Mouse (Mus musculus) hindbrain, embryonic 11.5 days (tissue): ENCODE results near the gene Pdia3. TPM values are rescaled to one million over a fixed set of nuclear protein-coding genes. Genes with fewer than 3 reads are reported as not detected.

Experiments used
- ATAC-seq: fragments of 200-750 bp; cut with Nextera tagmentation; 2 replicates; pipeline ENCODE4 v1.8.0; 2017; ENCODE audit warnings: mild to moderate bottlenecking, moderate TSS enrichment, moderate library complexity; ENCODE audit not compliant: low FRiP score
- DNase-seq: peaks from one replicate; pipeline ENCODE4 v3.0.0-alpha.2; 2015; ENCODE audit warnings: low spot score
- H3K27ac ChIP-seq: fragments of 300-500 bp; sonication (generic); 2 replicates; pipeline ENCODE4 v1.5.1; 2014; ENCODE audit warnings: mild to moderate bottlenecking, low read depth, low read length
- H3K27me3 ChIP-seq: fragments of 300-500 bp; sonication (generic); 2 replicates; pipeline ENCODE4 v1.6.1; 2014; ENCODE audit warnings: mild to moderate bottlenecking, low read length, moderate library complexity, mixed read lengths; ENCODE audit not compliant: control insufficient read depth, insufficient read depth
- H3K36me3 ChIP-seq: fragments of 300-500 bp; sonication (generic); 2 replicates; pipeline ENCODE4 v1.6.1; 2014; ENCODE audit warnings: mild to moderate bottlenecking, low read length, moderate library complexity, mixed read lengths; ENCODE audit not compliant: control insufficient read depth, insufficient read depth
- H3K4me1 ChIP-seq: fragments of 300-500 bp; sonication (generic); replicated peaks from 2 replicates; pipeline ENCODE4 v1.6.1; 2014; ENCODE audit warnings: low read length, mixed read lengths; ENCODE audit not compliant: control insufficient read depth, insufficient read depth
- H3K4me2 ChIP-seq: fragments of 300-500 bp; sonication (generic); replicated peaks from 2 replicates; pipeline ENCODE4 v1.6.1; 2014; ENCODE audit warnings: mild to moderate bottlenecking, low read depth, low read length
- H3K4me3 ChIP-seq: fragments of 300-500 bp; sonication (generic); 2 replicates; pipeline ENCODE4 v1.5.1; 2014; ENCODE audit warnings: low read depth, low read length
- H3K9ac ChIP-seq: fragments of 300-500 bp; sonication (generic); 2 replicates; pipeline ENCODE4 v1.6.1; 2014; ENCODE audit warnings: low read depth, low read length
- H3K9me3 ChIP-seq: fragments of 300-500 bp; sonication (generic); 2 replicates; pipeline ENCODE4 v1.6.1; 2016; ENCODE audit warnings: low read length; ENCODE audit not compliant: control insufficient read depth
- WGBS: fragments of 180-500 bp; shearing (Covaris S2); extraction: QIAGEN DNeasy Blood & Tissue Kit; methylation state at CpG from one replicate; pipeline ENCODE4 v1.1.7; 2014; 5-methylcytosine and 5-hydroxymethylcytosine counted together
- polyA plus RNA-seq: library from polyadenylated mRNA; unstranded; fragments of >200 nt; fragmentation: Nextera tagmentation; extraction: Ambion mirVana; gene quantifications from 2 replicates; pipeline ENCODE4 v1.2.1, GENCODE M21; 2014

Pdia3 gene
- polyA plus RNA-seq, 1 experiment from 2014 or later, result 470 TPM

DNA sequence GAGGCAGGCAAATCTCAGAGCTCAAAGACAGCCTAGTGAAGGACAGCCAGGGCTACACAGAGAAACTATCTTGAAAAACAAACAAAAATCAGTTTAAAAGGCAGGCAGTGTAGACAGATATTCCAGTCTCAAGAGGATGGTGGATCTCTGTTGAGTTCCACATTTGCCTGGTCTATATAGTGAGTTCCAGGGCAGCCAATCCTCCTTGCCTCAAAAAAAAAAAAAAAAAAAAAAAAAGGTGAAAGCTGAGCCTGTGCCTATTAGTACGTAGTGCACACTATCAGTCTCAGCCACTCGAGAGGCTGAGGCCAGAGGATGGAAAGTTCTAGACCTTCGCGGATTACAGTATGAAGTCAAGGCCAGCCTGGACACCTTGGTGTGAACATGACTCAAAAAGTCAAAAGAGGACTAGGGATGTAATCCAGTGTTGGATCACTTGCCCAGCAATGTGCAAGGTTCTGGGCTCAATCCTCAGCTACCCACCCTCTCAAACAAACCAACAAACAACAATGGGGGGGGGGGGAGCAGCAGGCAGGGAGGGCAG lies 660 bp upstream of the Pdia3 start:
- H3K9me3 ChIP-seq, result no peaks in the 10 kb centered on the region
- H3K27ac ChIP-seq, result peak overlapping the region; percentile 90
- H3K9ac ChIP-seq, result peak overlapping the region; percentile 74
- WGBS, result 14% methylated on average over 4 of the region's 4 CpGs
- peak overlapping the region; percentile 45 for H3K4me2 ChIP-seq
- H3K4me3 ChIP-seq, result peak overlapping the region; percentile 80
- ATAC-seq (no peak; the same call in 1 of the 2 replicates), DNase-seq (no peak)
- H3K36me3 ChIP-seq, result no peaks in the 10 kb centered on the region
- H3K27me3 ChIP-seq, result no peaks in the 10 kb centered on the region
- H3K4me1 ChIP-seq, result peaks cover 3% of the 10 kb centered on the region; the same call in 1 of the 2 replicates

DNA sequence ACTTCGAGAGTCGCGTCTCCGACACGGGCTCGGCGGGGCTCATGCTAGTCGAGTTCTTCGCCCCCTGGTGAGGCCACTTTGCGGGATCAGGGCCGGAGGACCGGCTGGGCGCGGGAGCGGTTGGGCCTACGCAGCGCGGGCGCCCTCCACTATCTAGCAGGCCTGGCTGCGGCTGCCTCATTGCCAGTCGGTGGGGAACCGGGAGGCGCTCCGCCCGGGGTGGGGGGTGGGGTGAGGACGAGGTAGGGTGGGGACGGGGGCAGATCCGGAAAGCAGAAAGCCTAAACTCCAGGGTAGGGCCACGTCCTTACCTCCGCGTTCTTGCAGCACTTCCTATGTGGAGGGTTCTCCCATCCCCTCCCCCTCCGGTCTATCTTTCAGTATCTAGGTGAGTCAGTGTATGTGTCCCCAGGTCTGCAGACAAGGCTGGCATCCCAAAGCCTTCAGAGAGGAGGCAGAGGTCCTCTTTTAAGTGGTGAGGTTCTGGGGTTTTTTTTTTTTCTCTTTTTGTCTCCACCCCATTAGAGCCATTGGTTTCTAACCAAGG lies 637 bp downstream of the Pdia3 start:
- Histone ChIP-seq H3K4me1 (peaks cover 3% of the 10 kb centered on the region; the same call in 1 of the 2 replicates), H3K27ac (peak overlapping the region; percentile 90), H3K27me3 (no peaks in the 10 kb centered on the region), H3K9me3 (no peaks in the 10 kb centered on the region), H3K9ac (peak overlapping the region; percentile 91), H3K36me3 (no peaks in the 10 kb centered on the region), H3K4me3 (peak overlapping the region; percentile 80), H3K4me2 (peak overlapping the region; percentile 45)
- peak; percentile 57 for ATAC-seq
- peak; percentile 61 for DNase-seq
- WGBS, result under 1% methylated on average over 30 of the region's 32 CpGs

- Histone ChIP-seq H3K4me1 (peaks cover 3% of the 10 kb centered on the region; the same call in 1 of the 2 replicates), H3K27me3 (no peaks in the 10 kb centered on the region), H3K9me3 (no peaks in the 10 kb centered on the region), H3K4me2 (peak overlapping the region; percentile 45), H3K4me3 (peak overlapping the region; percentile 80), H3K9ac (peak overlapping the region; percentile 8; the same call in 1 of the 2 replicates), H3K36me3 (no peaks in the 10 kb centered on the region), H3K27ac (no peak overlapping the region)
- WGBS, result 53% methylated on average over 3 of the region's 3 CpGs
- ATAC-seq (no peak), DNase-seq (no peak)
Observed at GRCm38 (mm10) chr2:121415103-121415502, 1.5 kb downstream of the Pdia3 start.

- Histone ChIP-seq H3K4me2 (peak overlapping the region; percentile 45), H3K4me1 (peaks cover 3% of the 10 kb centered on the region; the same call in 1 of the 2 replicates), H3K9me3 (no peaks in the 10 kb centered on the region), H3K4me3 (peak overlapping the region; percentile 80), H3K9ac (peak overlapping the region; percentile 8; the same call in 1 of the 2 replicates), H3K36me3 (no peaks in the 10 kb centered on the region), H3K27ac (no peak overlapping the region), H3K27me3 (no peaks in the 10 kb centered on the region)
- DNase-seq, result no peak
- ATAC-seq, result no peak
- 87% methylated on average over 3 of the region's 3 CpGs for WGBS
Observed at GRCm38 (mm10) chr2:121415591-121415990, 2.0 kb downstream of the Pdia3 start.

- Histone ChIP-seq H3K4me3 (no peak overlapping the region), H3K27me3 (no peaks in the 10 kb centered on the region), H3K4me2 (no peak overlapping the region), H3K4me1 (peaks cover 3% of the 10 kb centered on the region; the same call in 1 of the 2 replicates), H3K36me3 (no peaks in the 10 kb centered on the region), H3K27ac (no peak overlapping the region), H3K9me3 (no peaks in the 10 kb centered on the region), H3K9ac (no peak overlapping the region)
- DNase-seq, result no peak
- 94% methylated on average over 6 of the region's 6 CpGs for WGBS
- no peak for ATAC-seq
Observed at GRCm38 (mm10) chr2:121416356-121416755, 2.8 kb downstream of the Pdia3 start.

DNA sequence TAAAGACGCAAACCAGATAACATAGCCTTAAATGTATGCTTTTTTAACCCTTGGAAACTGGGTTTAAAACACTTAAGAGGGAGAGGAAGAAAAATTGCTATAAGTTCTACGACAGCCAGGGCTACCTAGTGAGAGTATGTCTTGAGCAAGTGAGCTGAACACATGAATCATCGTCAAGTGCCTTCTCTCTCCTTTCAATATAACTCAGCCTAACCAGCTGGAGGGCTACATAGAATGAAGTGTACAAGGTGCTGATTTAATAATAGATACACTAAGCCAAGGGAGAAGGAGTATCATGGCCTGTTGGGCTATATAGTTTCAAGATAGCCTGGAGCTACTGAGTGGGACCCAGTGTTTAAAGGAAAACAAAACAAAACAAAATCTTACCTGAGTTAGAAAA lies 4.9 kb downstream of the Pdia3 start:
- no peaks in the 10 kb centered on the region for H3K9me3 ChIP-seq
- H3K4me2 ChIP-seq, result no peak overlapping the region
- no peak for DNase-seq
- no peaks in the 10 kb centered on the region for H3K27me3 ChIP-seq
- no peak overlapping the region for H3K27ac ChIP-seq
- WGBS, result 92% methylated on average over 3 of the region's 3 CpGs
- H3K9ac ChIP-seq, result no peak overlapping the region
- H3K36me3 ChIP-seq, result no peaks in the 10 kb centered on the region
- no peak for ATAC-seq
- peaks cover 3% of the 10 kb centered on the region; the same call in 1 of the 2 replicates for H3K4me1 ChIP-seq
- no peak overlapping the region for H3K4me3 ChIP-seq

- DNase-seq (no peak), ATAC-seq (no peak)
- Histone ChIP-seq H3K27ac (no peak overlapping the region), H3K27me3 (no peaks in the 10 kb centered on the region), H3K9me3 (no peaks in the 10 kb centered on the region), H3K4me3 (no peak overlapping the region), H3K4me1 (no peaks in the 10 kb centered on the region), H3K9ac (no peak overlapping the region), H3K36me3 (peaks cover 4% of the 10 kb centered on the region; the same call in 1 of the 2 replicates), H3K4me2 (no peak overlapping the region)
- WGBS, result 94% methylated on average over 2 of the region's 2 CpGs
Observed at GRCm38 (mm10) chr2:121423166-121423565, 9.6 kb downstream of the Pdia3 start.

- no peak for DNase-seq
- Histone ChIP-seq H3K36me3 (peaks cover 9% of the 10 kb centered on the region), H3K4me1 (no peaks in the 10 kb centered on the region), H3K9me3 (no peaks in the 10 kb centered on the region), H3K27me3 (no peaks in the 10 kb centered on the region), H3K9ac (no peak overlapping the region), H3K4me3 (no peak overlapping the region), H3K27ac (no peak overlapping the region), H3K4me2 (no peak overlapping the region)
- ATAC-seq, result no peak
- 98% methylated on average over 2 of the region's 2 CpGs for WGBS
Observed at GRCm38 (mm10) chr2:121425890-121426289, 12.3 kb downstream of the Pdia3 start.

DNA sequence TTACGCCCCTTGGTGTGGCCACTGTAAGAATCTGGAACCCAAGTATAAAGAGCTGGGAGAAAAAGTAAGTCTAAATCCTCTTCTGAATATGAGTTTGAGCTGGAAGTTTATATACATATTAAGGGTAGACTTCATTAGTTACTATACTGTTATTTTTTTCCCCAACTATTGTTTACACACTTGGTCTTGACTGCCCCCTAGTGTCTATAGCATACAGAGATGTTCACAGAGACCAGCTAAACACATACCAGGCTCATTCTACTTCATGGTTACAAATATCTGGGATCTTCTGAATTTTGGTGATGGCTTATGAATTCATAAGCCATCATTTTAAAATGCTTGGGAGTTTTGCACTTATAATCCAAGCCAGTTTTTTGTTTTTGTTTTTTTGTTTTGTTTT lies 21.3 kb downstream of the Pdia3 start:
- Histone ChIP-seq H3K27me3 (no peaks in the 10 kb centered on the region), H3K4me3 (no peak overlapping the region), H3K9ac (no peak overlapping the region), H3K9me3 (no peaks in the 10 kb centered on the region), H3K27ac (no peak overlapping the region), H3K4me1 (no peaks in the 10 kb centered on the region), H3K36me3 (peaks cover 26% of the 10 kb centered on the region), H3K4me2 (no peak overlapping the region)
- DNase-seq (peak; percentile 46), ATAC-seq (no peak)
- WGBS, result 97% methylated on average over 1 of the region's 1 CpGs
